Mouse (Mus musculus) limb, embryonic 15.5 days (tissue): Measurements from ENCODE around the gene Ndufa9. TPM values are rescaled to one million over a fixed set of nuclear protein-coding genes. Genes with fewer than 3 reads are reported as not detected.

ENCODE experiments used
- ATAC-seq: fragments of 200-750 bp; cut with Nextera tagmentation; 2 replicates; pipeline ENCODE4 v1.8.0; 2017; ENCODE audit warnings: low read depth, moderate TSS enrichment; ENCODE audit not compliant: insufficient number of reproducible peaks, low FRiP score, low TSS enrichment
- H3K27ac ChIP-seq: fragments of 300-500 bp; sonication (generic); 2 replicates; pipeline ENCODE4 v1.5.1; 2015; ENCODE audit warnings: moderate library complexity, mild to moderate bottlenecking, inconsistent platforms
- H3K27me3 ChIP-seq: fragments of 300-500 bp; sonication (generic); 2 replicates; pipeline ENCODE4 v1.6.1; 2015; ENCODE audit warnings: inconsistent platforms
- H3K36me3 ChIP-seq: fragments of 300-500 bp; sonication (generic); 2 replicates; pipeline ENCODE4 v1.6.1; 2015; ENCODE audit warnings: inconsistent platforms
- H3K4me1 ChIP-seq: fragments of 300-500 bp; sonication (generic); 2 replicates; pipeline ENCODE4 v1.6.1; 2015; ENCODE audit warnings: inconsistent platforms
- H3K4me2 ChIP-seq: fragments of 300-500 bp; sonication (generic); 2 replicates; pipeline ENCODE4 v1.6.1; 2015; ENCODE audit warnings: mild to moderate bottlenecking, inconsistent platforms
- H3K4me3 ChIP-seq: fragments of 300-500 bp; sonication (generic); 2 replicates; pipeline ENCODE4 v1.5.1; 2015; ENCODE audit warnings: mild to moderate bottlenecking, inconsistent platforms
- H3K9ac ChIP-seq: fragments of 300-500 bp; sonication (generic); 2 replicates; pipeline ENCODE4 v1.6.1; 2015; ENCODE audit warnings: inconsistent platforms
- H3K9me3 ChIP-seq: fragments of 300-500 bp; sonication (generic); 2 replicates; pipeline ENCODE4 v1.6.1; 2016; ENCODE audit warnings: inconsistent platforms
- WGBS: fragments of 180-500 bp; shearing (Covaris S2); methylation state at CpG from one replicate; pipeline ENCODE4 v1.1.7; 2015; 5-methylcytosine and 5-hydroxymethylcytosine counted together
- polyA plus RNA-seq: library from polyadenylated mRNA; unstranded; fragments of >200 nt; fragmentation: Nextera tagmentation; extraction: Ambion mirVana; gene quantifications from 2 replicates; pipeline ENCODE4 v1.2.1, GENCODE M21; 2015

Ndufa9 gene
- polyA plus RNA-seq, 1 experiment from 2014 or later, result 178 TPM

GRCm38 (mm10) chr6:126794751-126795150 lies 54.2 kb downstream of the Ndufa9 start:
- Histone ChIP-seq H3K9me3 (no peaks in the 10 kb centered on the region), H3K4me1 (peaks cover 7% of the 10 kb centered on the region; the same call in 1 of the 2 replicates), H3K4me3 (no peak overlapping the region), H3K27me3 (no peaks in the 10 kb centered on the region), H3K4me2 (no peak overlapping the region), H3K9ac (no peak overlapping the region), H3K27ac (no peak overlapping the region), H3K36me3 (no peaks in the 10 kb centered on the region)
- ATAC-seq, result no peak
- WGBS, result 74% methylated on average over 6 of the region's 6 CpGs

GRCm38 (mm10) chr6:126793689-126794088 lies 55.2 kb downstream of the Ndufa9 start:
- Histone ChIP-seq H3K27me3 (no peaks in the 10 kb centered on the region), H3K27ac (no peak overlapping the region), H3K4me1 (peaks cover 7% of the 10 kb centered on the region; the same call in 1 of the 2 replicates), H3K9me3 (no peaks in the 10 kb centered on the region), H3K4me3 (no peak overlapping the region), H3K9ac (no peak overlapping the region), H3K4me2 (no peak overlapping the region), H3K36me3 (no peaks in the 10 kb centered on the region)
- ATAC-seq, result no peak
- WGBS, result 98% methylated on average over 6 of the region's 6 CpGs

DNA sequence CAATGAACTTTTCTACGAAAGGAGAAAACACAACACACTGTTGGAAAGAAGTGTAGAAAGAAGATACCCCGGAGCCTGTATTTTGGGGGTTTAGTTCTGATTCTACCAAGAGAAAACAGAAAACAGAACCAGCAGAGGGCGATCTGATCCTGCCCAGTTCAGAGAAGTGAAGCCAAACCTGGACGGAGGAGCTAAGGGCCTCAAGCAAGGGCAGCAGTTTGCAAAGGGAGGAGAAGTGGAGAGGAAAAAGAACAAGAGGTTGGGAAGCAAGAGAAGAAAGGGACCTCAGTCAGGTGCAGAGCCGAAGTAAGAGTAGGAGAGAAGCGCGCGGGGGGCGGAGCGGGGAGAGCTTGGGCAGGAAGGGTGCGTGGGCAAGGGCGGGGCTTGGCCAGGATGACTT lies 57.0 kb downstream of the Ndufa9 start:
- Histone ChIP-seq H3K9me3 (no peaks in the 10 kb centered on the region), H3K27ac (no peak overlapping the region), H3K9ac (no peak overlapping the region), H3K27me3 (no peaks in the 10 kb centered on the region), H3K4me2 (peak overlapping the region; percentile 41), H3K4me1 (peaks cover 7% of the 10 kb centered on the region; the same call in 1 of the 2 replicates), H3K4me3 (peak overlapping the region; percentile 27), H3K36me3 (no peaks in the 10 kb centered on the region)
- 32% methylated on average over 12 of the region's 12 CpGs for WGBS
- no peak for ATAC-seq

GRCm38 (mm10) chr6:126791488-126791887 lies 57.4 kb downstream of the Ndufa9 start:
- no peak overlapping the region for H3K27ac ChIP-seq
- peaks cover 7% of the 10 kb centered on the region; the same call in 1 of the 2 replicates for H3K4me1 ChIP-seq
- 8% methylated on average over 4 of the region's 4 CpGs for WGBS
- H3K9me3 ChIP-seq, result no peaks in the 10 kb centered on the region
- H3K27me3 ChIP-seq, result no peaks in the 10 kb centered on the region
- H3K4me3 ChIP-seq, result no peak overlapping the region
- no peak overlapping the region for H3K4me2 ChIP-seq
- no peak overlapping the region for H3K9ac ChIP-seq
- no peak for ATAC-seq
- no peaks in the 10 kb centered on the region for H3K36me3 ChIP-seq

DNA sequence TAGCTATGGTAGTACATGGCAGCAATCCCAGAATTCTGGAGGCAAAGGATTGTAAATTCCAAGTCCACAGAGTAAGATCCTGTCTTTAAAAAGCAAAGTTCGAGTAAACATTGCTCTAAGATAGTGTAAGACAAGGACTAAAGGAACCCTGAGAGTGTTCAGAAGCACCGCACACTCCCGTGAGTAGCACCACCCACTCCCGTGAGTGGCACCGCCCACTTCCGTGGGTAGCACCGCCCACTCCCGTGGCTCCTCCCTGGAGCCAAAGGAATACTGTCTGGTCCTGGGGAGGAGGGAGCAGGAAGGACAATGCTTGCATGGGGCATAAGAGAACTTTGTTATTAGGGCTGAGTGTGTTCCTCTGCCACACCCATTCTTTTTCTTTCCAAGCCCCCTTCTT lies 60.1 kb downstream of the Ndufa9 start:
- Histone ChIP-seq H3K4me2 (no peak overlapping the region), H3K4me1 (peaks cover 7% of the 10 kb centered on the region; the same call in 1 of the 2 replicates), H3K9ac (no peak overlapping the region), H3K36me3 (no peaks in the 10 kb centered on the region), H3K9me3 (no peaks in the 10 kb centered on the region), H3K27ac (no peak overlapping the region), H3K27me3 (no peaks in the 10 kb centered on the region), H3K4me3 (no peak overlapping the region)
- no peak for ATAC-seq
- WGBS, result 71% methylated on average over 8 of the region's 8 CpGs

DNA sequence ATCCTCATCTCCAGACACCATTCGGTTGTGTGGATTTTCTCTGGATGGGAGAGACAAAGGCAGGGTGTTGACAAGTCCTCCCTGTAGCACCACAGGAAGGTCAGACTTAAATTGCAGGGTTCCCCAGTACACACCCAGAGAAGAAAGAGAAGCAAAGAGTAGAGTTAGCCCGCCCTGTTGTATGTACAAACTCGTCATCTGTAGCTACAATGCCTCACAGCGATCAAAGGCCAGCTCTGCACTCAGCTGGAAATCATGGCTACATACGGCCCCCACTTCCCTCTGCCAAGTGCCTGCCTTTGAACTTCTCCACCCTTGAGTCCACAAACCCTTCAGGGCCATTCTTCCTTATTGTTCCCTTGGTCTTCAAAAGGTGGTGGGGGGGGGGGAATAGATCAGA lies 64.7 kb downstream of the Ndufa9 start:
- ATAC-seq, result no peak
- no peak overlapping the region for H3K27ac ChIP-seq
- H3K4me2 ChIP-seq, result no peak overlapping the region
- no peak overlapping the region for H3K9ac ChIP-seq
- 56% methylated on average over 5 of the region's 5 CpGs for WGBS
- no peaks in the 10 kb centered on the region for H3K4me1 ChIP-seq
- no peaks in the 10 kb centered on the region for H3K9me3 ChIP-seq
- H3K4me3 ChIP-seq, result no peak overlapping the region
- H3K36me3 ChIP-seq, result no peaks in the 10 kb centered on the region
- H3K27me3 ChIP-seq, result no peaks in the 10 kb centered on the region

- Histone ChIP-seq H3K9ac (no peak overlapping the region), H3K4me2 (no peak overlapping the region), H3K4me1 (no peaks in the 10 kb centered on the region), H3K36me3 (no peaks in the 10 kb centered on the region), H3K9me3 (no peaks in the 10 kb centered on the region), H3K27me3 (no peaks in the 10 kb centered on the region), H3K4me3 (no peak overlapping the region), H3K27ac (no peak overlapping the region)
- ATAC-seq, result no peak
- WGBS, result 63% methylated on average over 10 of the region's 10 CpGs
Observed at GRCm38 (mm10) chr6:126783651-126784066, 65.3 kb downstream of the Ndufa9 start.

DNA sequence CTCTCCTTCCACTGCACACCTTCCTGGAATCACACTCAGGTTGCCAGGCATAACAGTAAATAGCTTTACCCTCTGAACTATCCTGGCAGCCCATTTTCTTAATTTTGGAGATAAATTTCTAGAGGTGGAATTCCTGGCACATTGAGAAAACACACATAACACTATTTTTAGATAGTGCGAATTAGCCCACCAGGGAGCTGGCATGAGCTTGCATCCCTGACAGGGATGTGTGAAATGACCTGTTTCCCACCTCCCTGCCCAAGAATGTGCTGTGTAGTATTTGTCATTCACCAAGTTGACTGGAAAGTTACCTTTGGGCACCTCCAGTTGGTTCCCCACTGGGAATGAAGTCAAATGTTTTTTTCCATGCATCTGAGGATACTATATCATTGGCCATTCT lies 65.9 kb downstream of the Ndufa9 start:
- Histone ChIP-seq H3K27me3 (no peaks in the 10 kb centered on the region), H3K9ac (no peak overlapping the region), H3K4me2 (no peak overlapping the region), H3K27ac (no peak overlapping the region), H3K9me3 (no peaks in the 10 kb centered on the region), H3K36me3 (no peaks in the 10 kb centered on the region), H3K4me1 (no peaks in the 10 kb centered on the region), H3K4me3 (no peak overlapping the region)
- ATAC-seq, result no peak
- 84% methylated on average over 1 of the region's 1 CpGs for WGBS

DNA sequence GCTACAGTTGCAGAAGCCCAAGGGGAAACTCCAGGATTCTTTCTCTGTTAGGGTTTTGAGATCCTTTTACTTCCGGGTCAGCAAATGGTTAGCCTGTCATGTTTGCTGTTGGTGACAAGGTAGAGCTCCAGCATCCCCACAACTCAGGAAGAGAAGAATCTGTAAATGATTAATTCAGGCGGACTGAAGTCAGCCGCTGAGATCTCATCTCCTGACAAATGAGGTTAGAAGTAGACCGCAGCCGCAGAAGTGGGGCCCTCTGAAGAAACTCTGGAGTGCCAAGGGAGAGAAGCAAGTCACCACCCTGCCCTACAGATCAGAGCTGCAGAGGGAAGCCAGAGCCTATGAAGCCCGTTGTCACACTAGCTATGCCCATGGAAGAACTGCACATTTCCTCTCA lies 71.0 kb downstream of the Ndufa9 start:
- H3K4me2 ChIP-seq, result no peak overlapping the region
- H3K27me3 ChIP-seq, result peaks cover 2% of the 10 kb centered on the region; the same call in 1 of the 2 replicates
- H3K4me3 ChIP-seq, result no peak overlapping the region
- H3K27ac ChIP-seq, result no peak overlapping the region
- H3K9me3 ChIP-seq, result no peaks in the 10 kb centered on the region
- whole genome bisulfite sequencing, result 61% methylated on average over 6 of the region's 6 CpGs
- H3K9ac ChIP-seq, result no peak overlapping the region
- no peaks in the 10 kb centered on the region for H3K4me1 ChIP-seq
- ATAC-seq, result no peak
- H3K36me3 ChIP-seq, result no peaks in the 10 kb centered on the region

DNA sequence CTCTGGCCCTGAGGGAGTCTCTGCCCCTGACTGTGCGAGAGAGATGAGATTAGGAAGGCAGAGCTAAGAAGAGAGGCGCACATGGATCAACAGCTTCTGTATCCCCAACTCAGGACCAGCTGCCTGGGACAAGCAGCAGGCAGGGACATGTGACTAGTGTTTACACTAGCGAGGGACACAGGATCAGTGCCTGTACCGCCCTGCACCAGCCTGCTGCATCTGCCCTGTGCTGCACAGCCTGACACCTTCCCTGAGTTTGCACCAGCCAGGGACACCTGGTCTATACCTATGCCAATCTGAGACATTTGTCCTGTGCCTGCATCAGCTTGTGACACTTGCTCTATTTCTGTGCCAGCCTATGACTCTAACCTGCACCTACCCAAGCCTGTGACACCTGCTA lies 75.1 kb downstream of the Ndufa9 start:
- H3K9me3 ChIP-seq, result no peaks in the 10 kb centered on the region
- ATAC-seq, result no peak
- H3K4me2 ChIP-seq, result no peak overlapping the region
- no peaks in the 10 kb centered on the region; the same call in 1 of the 2 replicates for H3K4me1 ChIP-seq
- H3K9ac ChIP-seq, result no peak overlapping the region
- H3K27me3 ChIP-seq, result peaks cover 2% of the 10 kb centered on the region; the same call in 1 of the 2 replicates
- no peaks in the 10 kb centered on the region for H3K36me3 ChIP-seq
- no peak overlapping the region for H3K27ac ChIP-seq
- WGBS, result 74% methylated on average over 4 of the region's 4 CpGs
- no peak overlapping the region for H3K4me3 ChIP-seq

DNA sequence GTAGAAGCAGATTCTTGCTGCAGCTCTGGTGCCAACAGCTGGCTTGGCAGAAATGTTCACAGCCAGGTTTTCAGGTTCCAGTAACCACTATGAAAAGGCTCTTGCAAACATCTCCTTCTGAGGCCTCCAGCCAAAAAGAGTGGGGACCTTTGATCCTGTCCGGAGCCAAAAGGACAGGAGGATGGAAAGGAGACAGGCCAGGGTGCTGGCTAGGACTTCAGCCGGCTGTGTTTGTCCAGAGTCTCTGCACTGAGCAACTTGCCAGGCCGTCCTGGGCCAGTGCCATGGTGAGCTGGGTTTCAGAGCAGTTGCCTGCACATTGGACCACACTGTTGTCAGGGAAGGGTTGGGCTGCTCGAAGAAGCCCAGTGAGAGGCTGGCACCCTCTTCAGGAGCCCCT lies 76.6 kb downstream of the Ndufa9 start:
- peak overlapping the region; percentile 69 for H3K27ac ChIP-seq
- no peaks in the 10 kb centered on the region for H3K36me3 ChIP-seq
- no peak overlapping the region for H3K4me2 ChIP-seq
- no peaks in the 10 kb centered on the region for H3K9me3 ChIP-seq
- peak; percentile 42; the same call in 1 of the 2 replicates for ATAC-seq
- H3K4me3 ChIP-seq, result no peak overlapping the region
- peaks cover 2% of the 10 kb centered on the region; the same call in 1 of the 2 replicates for H3K27me3 ChIP-seq
- 61% methylated on average over 4 of the region's 4 CpGs for WGBS
- H3K9ac ChIP-seq, result no peak overlapping the region
- H3K4me1 ChIP-seq, result no peaks in the 10 kb centered on the region; the same call in 1 of the 2 replicates
